Mouse (Mus musculus) limb, embryonic 14.5 days (tissue): ENCODE measurements around the gene Arhgap17. TPM values are rescaled to one million over a fixed set of nuclear protein-coding genes. Genes with fewer than 3 reads are reported as not detected.

Experiments used
- ATAC-seq: fragments of 200-750 bp; cut with Nextera tagmentation; 2 replicates; pipeline ENCODE4 v1.8.0; 2017; ENCODE audit warnings: low read depth, moderate number of reproducible peaks, moderate TSS enrichment; ENCODE audit not compliant: low FRiP score
- DNase-seq: peaks from one replicate; pipeline ENCODE4 v3.0.0-alpha.2; 2015; ENCODE audit warnings: low spot score
- H3K27ac ChIP-seq: fragments of 300-500 bp; sonication (generic); replicated peaks from 2 replicates; pipeline ENCODE4 v1.5.1; 2014; ENCODE audit warnings: low read depth, mild to moderate bottlenecking, low read length, moderate library complexity, mixed read lengths
- H3K27me3 ChIP-seq: fragments of 300-500 bp; sonication (generic); 2 replicates; pipeline ENCODE4 v1.6.1; 2014; ENCODE audit warnings: low read length, mixed read lengths; ENCODE audit not compliant: control insufficient read depth, insufficient read depth
- H3K36me3 ChIP-seq: fragments of 300-500 bp; sonication (generic); 2 replicates; pipeline ENCODE4 v1.6.1; 2014; ENCODE audit warnings: mild to moderate bottlenecking, low read length, moderate library complexity, mixed read lengths; ENCODE audit not compliant: control insufficient read depth, insufficient read depth
- H3K4me1 ChIP-seq: fragments of 300-500 bp; sonication (generic); 2 replicates; pipeline ENCODE4 v1.6.1; 2014; ENCODE audit warnings: antibody characterized with exemption, low read length, mixed read lengths; ENCODE audit not compliant: control insufficient read depth, insufficient read depth
- H3K4me2 ChIP-seq: fragments of 300-500 bp; sonication (generic); replicated peaks from 2 replicates; pipeline ENCODE4 v1.6.1; 2014; ENCODE audit warnings: low read depth, mild to moderate bottlenecking, low read length, moderate library complexity; ENCODE audit not compliant: severe bottlenecking
- H3K4me3 ChIP-seq: fragments of 300-500 bp; sonication (generic); replicated peaks from 2 replicates; pipeline ENCODE4 v1.5.1; 2014; ENCODE audit warnings: low read length
- H3K9ac ChIP-seq: fragments of 300-500 bp; sonication (generic); 2 replicates; pipeline ENCODE4 v1.6.1; 2014; ENCODE audit warnings: mild to moderate bottlenecking, low read depth, low read length, moderate library complexity; ENCODE audit not compliant: severe bottlenecking
- H3K9me3 ChIP-seq: fragments of 300-500 bp; sonication (generic); 2 replicates; pipeline ENCODE4 v1.6.1; 2016; ENCODE audit warnings: low read length; ENCODE audit not compliant: control insufficient read depth
- POLR2A ChIP-seq: fragments of 200-500 bp; IDR thresholded peaks from 2 replicates; pipeline ENCODE4 v1.8.0; 2012; ENCODE audit warnings: inconsistent platforms, mild to moderate bottlenecking, moderate library complexity, borderline replicate concordance; ENCODE audit not compliant: insufficient read depth, insufficient read length; ENCODE audit errors: extremely low read depth
- WGBS: fragments of 180-500 bp; shearing (Covaris S2); extraction: QIAGEN DNeasy Blood & Tissue Kit; methylation state at CpG from one replicate; pipeline ENCODE4 v1.1.7; 2014; 5-methylcytosine and 5-hydroxymethylcytosine counted together
- polyA plus RNA-seq, 2 experiments: library from polyadenylated mRNA; depleted of rRNA in 1 of 2; stranded (reverse) in 1 of 2; unstranded in 1 of 2; fragments of >200 nt; fragmentation: Nextera tagmentation in 1 of 2; extraction: Ambion mirVana in 1 of 2; gene quantifications; 2 replicates each; pipeline versions ENCODE4 v1.2.1 to v1.2.3; 2012 to 2014

Arhgap17 gene
- polyA plus RNA-seq (2012; rRNA removed) (39.5 and 42.9 TPM in 2 replicates), polyA plus RNA-seq (2014; fragmentation: Nextera tagmentation; extraction: Ambion mirVana) (23.5 and 26.1 TPM in 2 replicates)

GRCm38 (mm10) chr7:123369759-123370481, at the start of gene Arhgap17, which contains the start of gene Lcmt1:
TSS of gene Arhgap17 (minus strand) at chr7:123369915.
TSS of gene Lcmt1 (plus strand) at chr7:123369784.
- TF ChIP-seq POLR2A, result peak; percentile 49; the same call in 1 of the 2 replicates
- DNase-seq (peak; percentile 96), ATAC-seq (peak; percentile 98)
- Histone ChIP-seq H3K9me3 (no peaks in the 10 kb centered on the region), H3K4me1 (peaks cover 25% of the 10 kb centered on the region), H3K9ac (peak within 1 kb of the TSS; percentile 84), H3K4me2 (peak within 1 kb of the TSS; percentile 76), H3K27me3 (no peaks in the 10 kb centered on the region), H3K4me3 (peak within 1 kb of the TSS; percentile 79), H3K27ac (peak within 1 kb of the TSS; percentile 93), H3K36me3 (no peaks in the 10 kb centered on the region)
- under 1% methylated on average over 62 of the region's 64 CpGs for WGBS

GRCm38 (mm10) chr7:123417661-123418060, 47.9 kb upstream of the Arhgap17 start:
- Histone ChIP-seq H3K36me3 (peaks cover 34% of the 10 kb centered on the region), H3K4me2 (no peak overlapping the region), H3K9ac (no peak overlapping the region), H3K9me3 (no peaks in the 10 kb centered on the region), H3K27ac (no peak overlapping the region), H3K4me3 (no peak overlapping the region), H3K27me3 (no peaks in the 10 kb centered on the region), H3K4me1 (no peaks in the 10 kb centered on the region)
- 94% methylated on average over 3 of the region's 3 CpGs for WGBS
- DNase-seq (no peak), ATAC-seq (no peak)
- TF ChIP-seq POLR2A, result no peak

GRCm38 (mm10) chr7:123416803-123417202, 47.1 kb upstream of the Arhgap17 start:
- peaks cover 34% of the 10 kb centered on the region for H3K36me3 ChIP-seq
- DNase-seq (no peak), ATAC-seq (no peak)
- WGBS, result 82% methylated on average over 4 of the region's 4 CpGs
- no peaks in the 10 kb centered on the region for H3K9me3 ChIP-seq
- no peaks in the 10 kb centered on the region for H3K4me1 ChIP-seq
- H3K4me3 ChIP-seq, result no peak overlapping the region
- no peak overlapping the region for H3K27ac ChIP-seq
- H3K9ac ChIP-seq, result no peak overlapping the region
- no peaks in the 10 kb centered on the region for H3K27me3 ChIP-seq
- no peak for TF ChIP-seq POLR2A
- H3K4me2 ChIP-seq, result no peak overlapping the region

GRCm38 (mm10) chr7:123412143-123412542, 42.4 kb upstream of the Arhgap17 start:
- TF ChIP-seq POLR2A, result no peak

GRCm38 (mm10) chr7:123411109-123411508, 41.4 kb upstream of the Arhgap17 start:
- Histone ChIP-seq H3K36me3 (peaks cover 37% of the 10 kb centered on the region), H3K9me3 (no peaks in the 10 kb centered on the region), H3K27ac (no peak overlapping the region), H3K9ac (no peak overlapping the region), H3K4me3 (no peak overlapping the region), H3K4me2 (no peak overlapping the region), H3K4me1 (no peaks in the 10 kb centered on the region), H3K27me3 (no peaks in the 10 kb centered on the region)
- ATAC-seq (no peak), DNase-seq (no peak)
- WGBS, result 97% methylated on average over 1 of the region's 1 CpGs
- TF ChIP-seq POLR2A, result no peak

More at GRCm38 (mm10) chr7:123412143-123412542, 42.4 kb upstream of the Arhgap17 start:
- Histone ChIP-seq H3K27me3 (no peaks in the 10 kb centered on the region), H3K4me3 (no peak overlapping the region), H3K36me3 (peaks cover 33% of the 10 kb centered on the region), H3K27ac (no peak overlapping the region), H3K9ac (no peak overlapping the region), H3K4me1 (no peaks in the 10 kb centered on the region), H3K9me3 (no peaks in the 10 kb centered on the region), H3K4me2 (no peak overlapping the region)
- no peak for ATAC-seq
- 84% methylated on average over 3 of the region's 3 CpGs for WGBS
- DNase-seq, result no peak
